Mouse (Mus musculus) kidney, postnatal 25 days (tissue): Measurements from ENCODE around the gene Hltf.
A peak's percentile ranks its signal among the peaks of the same experiment; 100 is the strongest.

Experiments used
- DNase-seq, 2 experiments: peaks; one replicate each; pipeline ENCODE4 v3.0.0; 2021; ENCODE audit warnings: mixed read lengths in 2 of 2

The Hltf gene

GRCm38 (mm10) chr3:20147647-20148046 is 90.0 kb downstream of the Hltf start:
- no peak for DNase-seq

GRCm38 (mm10) chr3:20150511-20150910 is 92.9 kb downstream of the Hltf start:
- DNase-seq, result no peak

DNA sequence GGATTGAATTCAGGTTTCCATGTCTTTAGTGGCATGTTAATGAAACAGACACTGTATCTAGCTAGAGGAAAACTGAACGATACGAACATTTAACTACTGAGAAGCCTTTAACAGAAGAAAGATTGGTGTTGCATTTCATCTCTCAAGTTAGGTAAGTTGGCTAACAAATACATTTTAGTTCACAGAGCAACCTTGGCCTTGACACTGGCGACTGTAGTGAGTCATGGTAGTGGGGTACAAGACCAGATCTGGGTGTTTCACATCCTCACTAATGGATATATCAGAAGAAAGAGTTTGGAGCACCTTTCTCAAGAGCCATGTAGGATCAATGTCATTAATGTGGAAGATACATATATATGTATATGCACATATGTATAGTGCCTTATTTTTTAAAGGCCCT is 94.0 kb downstream of the Hltf start:
- DNase-seq, result no peak

- peak; percentile 55 to 82 for DNase-seq
Observed at GRCm38 (mm10) chr3:20154531-20155367, 97.1 kb downstream of the Hltf start, which contains the start of gene Gyg. TSS of gene Gyg (minus strand) at chr3:20155317.

DNA sequence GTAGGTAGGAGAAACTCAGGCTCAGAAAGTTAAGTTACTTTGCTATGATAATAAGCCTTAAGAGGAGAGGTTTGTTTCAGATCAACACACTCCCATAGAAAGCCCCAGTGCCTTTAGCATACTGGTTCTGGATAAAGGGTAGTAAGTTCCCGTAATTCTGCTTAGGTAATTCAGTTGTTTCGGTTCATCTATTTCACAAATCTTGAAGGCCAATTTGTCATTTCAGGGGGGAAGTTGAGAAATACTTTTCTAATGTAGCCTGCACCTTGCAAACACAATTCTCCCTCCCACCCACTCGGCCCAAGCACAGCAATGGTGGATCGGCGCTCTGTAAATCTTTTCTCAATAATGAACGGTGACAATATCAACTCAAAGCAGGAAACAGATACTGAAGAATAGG is 97.9 kb downstream of the Hltf start:
- DNase-seq, result no peak

DNA sequence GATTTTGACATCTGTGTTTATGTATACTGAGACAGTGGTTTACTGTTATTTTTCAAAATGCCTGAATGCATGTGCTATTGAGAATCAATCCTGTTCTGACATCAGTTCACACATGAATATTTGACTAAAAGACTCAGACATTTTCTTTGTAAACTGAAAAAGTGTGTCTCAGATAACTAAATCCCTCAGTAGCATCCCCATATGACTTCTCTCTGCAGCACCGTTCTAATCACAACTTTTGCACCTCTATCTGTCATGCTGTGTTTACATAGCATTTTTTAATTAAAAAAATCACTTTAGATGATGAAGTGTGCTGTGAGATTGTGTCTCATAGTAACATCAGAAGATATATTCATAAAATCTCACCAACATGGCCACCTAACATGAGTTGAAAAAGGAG is 109.9 kb downstream of the Hltf start:
- DNase-seq, result no peak
